Mouse (Mus musculus) heart, postnatal 0 days (tissue): Measurements from ENCODE around the gene Prelp.

Source experiments
- CTCF ChIP-seq: IDR thresholded peaks from 2 replicates; pipeline ENCODE4 v1.5.1; 2016; ENCODE audit warnings: antibody characterized with exemption, control low read depth, low read depth
- EP300 ChIP-seq: IDR thresholded peaks from 2 replicates; pipeline ENCODE4 v1.6.1; 2016; ENCODE audit warnings: antibody characterized with exemption, low read depth

- TF ChIP-seq CTCF (no peak), EP300 (no peak)
These were observed 813 bp downstream of the Prelp start for GRCm38 (mm10) chr1:133920401-133920800.
